Mouse (Mus musculus): ENCODE measurements around the gene Jun. TPM values are rescaled to one million over a fixed set of nuclear protein-coding genes. Genes with fewer than 3 reads are reported as not detected.
A peak's percentile ranks its signal among the peaks of the same experiment; 100 is the strongest.

Gene Jun
- polyA plus RNA-seq, 1 experiment from 2014 or later, result 88.7 TPM

- Histone ChIP-seq H3K27ac (peak overlapping the region; percentile 98), H3K4me1 (replicated peaks) (peaks cover 25% of the 10 kb centered on the region), H3K36me3 (no peaks in the 10 kb centered on the region), H3K27me3 (no peaks in the 10 kb centered on the region), H3K4me3 (replicated peaks) (peak overlapping the region; percentile 80), H3K9me3 (no peaks in the 10 kb centered on the region), H3K9ac (replicated peaks) (peak overlapping the region; percentile 90), H3K4me2 (peak overlapping the region; percentile 87)
- under 1% methylated on average over 54 of the region's 54 CpGs for WGBS
- 0 out of 2 replicates have a peak, but pooled peaks have one; percentile 11 for ATAC-seq (ENCODE audit: insufficient number of reproducible peaks, insufficient read depth, low FRiP score, low TSS enrichment, low read depth)
Observed at GRCm38 (mm10) chr4:95051311-95051871, 631 bp downstream of the Jun start.

- Histone ChIP-seq H3K4me2 (peak overlapping the region; percentile 87), H3K9me3 (no peaks in the 10 kb centered on the region), H3K27ac (peak overlapping the region; percentile 98), H3K9ac (replicated peaks) (peak overlapping the region; percentile 90), H3K4me3 (replicated peaks) (peak overlapping the region; percentile 80), H3K36me3 (no peaks in the 10 kb centered on the region), H3K27me3 (no peaks in the 10 kb centered on the region), H3K4me1 (replicated peaks) (peaks cover 25% of the 10 kb centered on the region)
- under 1% methylated on average over 70 of the region's 70 CpGs for WGBS
- 0 out of 2 replicates have a peak, but pooled peaks have one; percentile 3 for ATAC-seq (ENCODE audit: insufficient number of reproducible peaks, insufficient read depth, low FRiP score, low TSS enrichment, low read depth)
Observed at GRCm38 (mm10) chr4:95050518-95051278, 1.3 kb downstream of the Jun start.

- H3K4me1 ChIP-seq (replicated peaks), result peaks cover 22% of the 10 kb centered on the region
- peak overlapping the region; percentile 80 for H3K4me3 ChIP-seq (replicated peaks)
- peak overlapping the region; percentile 90 for H3K9ac ChIP-seq (replicated peaks)
- ATAC-seq (ENCODE audit: insufficient number of reproducible peaks, insufficient read depth, low FRiP score, low TSS enrichment, low read depth), result no peak
- H3K27me3 ChIP-seq, result no peaks in the 10 kb centered on the region
- H3K36me3 ChIP-seq, result no peaks in the 10 kb centered on the region
- H3K9me3 ChIP-seq, result no peaks in the 10 kb centered on the region
- WGBS, result under 1% methylated on average over 34 of the region's 34 CpGs
- peak overlapping the region; percentile 98 for H3K27ac ChIP-seq
- peak overlapping the region; percentile 87 for H3K4me2 ChIP-seq
Observed at GRCm38 (mm10) chr4:95049884-95050517, 2.0 kb downstream of the Jun start.

- 72% methylated on average over 2 of the region's 2 CpGs for WGBS
Observed at GRCm38 (mm10) chr4:95049153-95049552, 2.9 kb downstream of the Jun start.

GRCm38 (mm10) chr4:95048731-95049100 lies 3.3 kb downstream of the Jun start:
- Histone ChIP-seq H3K4me1 (replicated peaks) (peaks cover 12% of the 10 kb centered on the region), H3K4me3 (replicated peaks) (peak overlapping the region; percentile 80), H3K9me3 (no peaks in the 10 kb centered on the region), H3K9ac (replicated peaks) (0 out of 2 replicates have a peak overlapping the region, but pooled peaks have one; percentile 31), H3K27ac (no peak overlapping the region), H3K4me2 (peak overlapping the region; percentile 87), H3K36me3 (no peaks in the 10 kb centered on the region), H3K27me3 (no peaks in the 10 kb centered on the region)
- WGBS, result 85% methylated on average over 4 of the region's 4 CpGs
- ATAC-seq (ENCODE audit: insufficient number of reproducible peaks, insufficient read depth, low FRiP score, low TSS enrichment, low read depth), result no peak

More at GRCm38 (mm10) chr4:95049153-95049552, 2.9 kb downstream of the Jun start:
- peak overlapping the region; percentile 87 for H3K4me2 ChIP-seq
- peaks cover 14% of the 10 kb centered on the region for H3K4me1 ChIP-seq (replicated peaks)
- no peaks in the 10 kb centered on the region for H3K27me3 ChIP-seq
- H3K36me3 ChIP-seq, result no peaks in the 10 kb centered on the region
- ATAC-seq (ENCODE audit: insufficient number of reproducible peaks, insufficient read depth, low FRiP score, low TSS enrichment, low read depth), result no peak
- H3K9me3 ChIP-seq, result no peaks in the 10 kb centered on the region
- H3K4me3 ChIP-seq (replicated peaks), result peak overlapping the region; percentile 80
- 0 out of 2 replicates have a peak overlapping the region, but pooled peaks have one; percentile 44 for H3K9ac ChIP-seq (replicated peaks)
- H3K27ac ChIP-seq, result no peak overlapping the region

- Histone ChIP-seq H3K4me2 (peak overlapping the region; percentile 87), H3K9ac (replicated peaks) (no peak overlapping the region), H3K4me1 (replicated peaks) (peaks cover 12% of the 10 kb centered on the region), H3K9me3 (no peaks in the 10 kb centered on the region), H3K4me3 (replicated peaks) (peak overlapping the region; percentile 80), H3K27ac (no peak overlapping the region), H3K36me3 (no peaks in the 10 kb centered on the region), H3K27me3 (no peaks in the 10 kb centered on the region)
- ATAC-seq (ENCODE audit: insufficient number of reproducible peaks, insufficient read depth, low FRiP score, low TSS enrichment, low read depth), result no peak
- 57% methylated on average over 5 of the region's 5 CpGs for WGBS
Observed at GRCm38 (mm10) chr4:95048021-95048730, 3.8 kb downstream of the Jun start.

- Histone ChIP-seq H3K9me3 (no peaks in the 10 kb centered on the region), H3K27me3 (no peaks in the 10 kb centered on the region), H3K9ac (replicated peaks) (no peak overlapping the region), H3K4me3 (replicated peaks) (no peak overlapping the region), H3K4me2 (no peak overlapping the region), H3K36me3 (no peaks in the 10 kb centered on the region), H3K27ac (no peak overlapping the region), H3K4me1 (replicated peaks) (peaks cover 12% of the 10 kb centered on the region)
- WGBS, result 71% methylated on average over 1 of the region's 1 CpGs
- ATAC-seq (ENCODE audit: insufficient number of reproducible peaks, insufficient read depth, low FRiP score, low TSS enrichment, low read depth), result no peak
Observed at GRCm38 (mm10) chr4:95045133-95045532, 6.9 kb downstream of the Jun start.

- H3K36me3 ChIP-seq, result no peaks in the 10 kb centered on the region
- peaks cover 12% of the 10 kb centered on the region for H3K4me1 ChIP-seq (replicated peaks)
- H3K9ac ChIP-seq (replicated peaks), result no peak overlapping the region
- H3K9me3 ChIP-seq, result no peaks in the 10 kb centered on the region
- no peaks in the 10 kb centered on the region for H3K27me3 ChIP-seq
- no peak overlapping the region for H3K27ac ChIP-seq
- no peak overlapping the region for H3K4me2 ChIP-seq
- 70% methylated on average over 6 of the region's 6 CpGs for WGBS
- no peak for ATAC-seq (ENCODE audit: insufficient number of reproducible peaks, insufficient read depth, low FRiP score, low TSS enrichment, low read depth)
- no peak overlapping the region for H3K4me3 ChIP-seq (replicated peaks)
Observed at GRCm38 (mm10) chr4:95044721-95045120, 7.3 kb downstream of the Jun start.

- Histone ChIP-seq H3K36me3 (no peaks in the 10 kb centered on the region), H3K9me3 (no peaks in the 10 kb centered on the region), H3K4me1 (replicated peaks) (no peaks in the 10 kb centered on the region), H3K9ac (replicated peaks) (no peak overlapping the region), H3K4me2 (no peak overlapping the region), H3K27me3 (no peaks in the 10 kb centered on the region), H3K27ac (0 out of 2 replicates have a peak overlapping the region, but pooled peaks have one; percentile 20), H3K4me3 (replicated peaks) (no peak overlapping the region)
- WGBS, result 60% methylated on average over 5 of the region's 5 CpGs
- ATAC-seq (ENCODE audit: insufficient number of reproducible peaks, insufficient read depth, low FRiP score, low TSS enrichment, low read depth), result no peak
Observed at GRCm38 (mm10) chr4:95038024-95038423, 14.0 kb downstream of the Jun start.

GRCm38 (mm10) chr4:95031158-95031557 lies 20.9 kb downstream of the Jun start:
- H3K9me3 ChIP-seq, result no peaks in the 10 kb centered on the region
- H3K4me2 ChIP-seq, result no peak overlapping the region
- no peak overlapping the region for H3K27ac ChIP-seq
- no peaks in the 10 kb centered on the region for H3K36me3 ChIP-seq
- no peak overlapping the region for H3K9ac ChIP-seq (replicated peaks)
- 53% methylated on average over 4 of the region's 4 CpGs for WGBS
- H3K4me3 ChIP-seq (replicated peaks), result no peak overlapping the region
- no peaks in the 10 kb centered on the region for H3K27me3 ChIP-seq
- no peaks in the 10 kb centered on the region for H3K4me1 ChIP-seq (replicated peaks)
- no peak for ATAC-seq (ENCODE audit: insufficient number of reproducible peaks, insufficient read depth, low FRiP score, low TSS enrichment, low read depth)

Data from limb, embryonic 12.5 days (tissue).